Mouse (Mus musculus): ENCODE measurements around the gene Vamp1. TPM values are rescaled to one million over a fixed set of nuclear protein-coding genes. Genes with fewer than 3 reads are reported as not detected.

Gene Vamp1
- polyA plus RNA-seq, 1 experiment from 2014 or later: 28.1 TPM

GRCm38 (mm10) chr6:125233816-125234519 is 18.6 kb downstream of the Vamp1 start:
- 72% methylated on average over 7 of the region's 7 CpGs for WGBS
- ATAC-seq (ENCODE audit: low FRiP score, low read depth): no peak

GRCm38 (mm10) chr6:125234520-125234828 is 19.1 kb downstream of the Vamp1 start:
- Histone ChIP-seq H3K4me2 (no peak overlapping the region), H3K9ac (no peak overlapping the region), H3K4me1 (replicated peaks) (peaks cover 21% of the 10 kb centered on the region), H3K27ac (replicated peaks) (no peak overlapping the region), H3K4me3 (no peak overlapping the region), H3K36me3 (no peaks in the 10 kb centered on the region), H3K9me3 (no peaks in the 10 kb centered on the region), H3K27me3 (no peaks in the 10 kb centered on the region)
- WGBS: 85% methylated on average over 5 of the region's 5 CpGs
- no peak for ATAC-seq (ENCODE audit: low FRiP score, low read depth)

More at GRCm38 (mm10) chr6:125233816-125234519, 18.6 kb downstream of the Vamp1 start:
- Histone ChIP-seq H3K27ac (replicated peaks) (no peak overlapping the region), H3K9me3 (no peaks in the 10 kb centered on the region), H3K4me3 (no peak overlapping the region), H3K36me3 (no peaks in the 10 kb centered on the region), H3K4me1 (replicated peaks) (peaks cover 21% of the 10 kb centered on the region), H3K4me2 (no peak overlapping the region), H3K27me3 (no peaks in the 10 kb centered on the region), H3K9ac (no peak overlapping the region)

GRCm38 (mm10) chr6:125236341-125236740 is 21.0 kb downstream of the Vamp1 start:
- Histone ChIP-seq H3K36me3 (no peaks in the 10 kb centered on the region), H3K4me3 (no peak overlapping the region), H3K4me2 (no peak overlapping the region), H3K4me1 (replicated peaks) (peaks cover 11% of the 10 kb centered on the region), H3K27ac (replicated peaks) (no peak overlapping the region), H3K27me3 (no peaks in the 10 kb centered on the region), H3K9ac (no peak overlapping the region), H3K9me3 (no peaks in the 10 kb centered on the region)
- 47% methylated on average over 6 of the region's 6 CpGs for WGBS
- ATAC-seq (ENCODE audit: low FRiP score, low read depth): no peak

- no peaks in the 10 kb centered on the region for H3K27me3 ChIP-seq
- ATAC-seq (ENCODE audit: low FRiP score, low read depth): no peak
- peaks cover 7% of the 10 kb centered on the region; the same call in 1 of the 2 replicates for H3K4me1 ChIP-seq (replicated peaks)
- no peaks in the 10 kb centered on the region for H3K9me3 ChIP-seq
- no peak within 1 kb of the TSS for H3K4me2 ChIP-seq
- H3K36me3 ChIP-seq: no peaks in the 10 kb centered on the region
- H3K27ac ChIP-seq (replicated peaks): no peak within 1 kb of the TSS
- H3K9ac ChIP-seq: no peak within 1 kb of the TSS
- 19% methylated on average over 6 of the region's 6 CpGs for WGBS
- no peak within 1 kb of the TSS for H3K4me3 ChIP-seq
Observed at GRCm38 (mm10) chr6:125236782-125237181, 21.4 kb downstream of the Vamp1 start, which contains the start of gene Cd27. TSS of gene Cd27 (minus strand) at chr6:125237010.

- WGBS: 84% methylated on average over 4 of the region's 4 CpGs
- no peaks in the 10 kb centered on the region for H3K36me3 ChIP-seq
- H3K4me3 ChIP-seq: no peak overlapping the region
- H3K9ac ChIP-seq: no peak overlapping the region
- no peak for ATAC-seq (ENCODE audit: low FRiP score, low read depth)
- no peaks in the 10 kb centered on the region for H3K27me3 ChIP-seq
- peaks cover under 1% of the 10 kb centered on the region; the same call in 1 of the 2 replicates for H3K4me1 ChIP-seq (replicated peaks)
- H3K9me3 ChIP-seq: no peaks in the 10 kb centered on the region
- no peak overlapping the region for H3K4me2 ChIP-seq
- no peak overlapping the region for H3K27ac ChIP-seq (replicated peaks)
Observed at GRCm38 (mm10) chr6:125237421-125237820, 22.1 kb downstream of the Vamp1 start.

- Histone ChIP-seq H3K4me2 (no peak overlapping the region), H3K27ac (replicated peaks) (no peak overlapping the region), H3K36me3 (no peaks in the 10 kb centered on the region), H3K4me1 (replicated peaks) (no peaks in the 10 kb centered on the region), H3K9me3 (no peaks in the 10 kb centered on the region), H3K9ac (no peak overlapping the region), H3K27me3 (no peaks in the 10 kb centered on the region), H3K4me3 (no peak overlapping the region)
- 81% methylated on average over 6 of the region's 6 CpGs for WGBS
- no peak for ATAC-seq (ENCODE audit: low FRiP score, low read depth)
Observed at GRCm38 (mm10) chr6:125238396-125238795, 23.0 kb downstream of the Vamp1 start.

- H3K4me2 ChIP-seq: no peak overlapping the region
- no peaks in the 10 kb centered on the region for H3K27me3 ChIP-seq
- no peaks in the 10 kb centered on the region for H3K9me3 ChIP-seq
- no peaks in the 10 kb centered on the region for H3K36me3 ChIP-seq
- H3K9ac ChIP-seq: no peak overlapping the region
- ATAC-seq (ENCODE audit: low FRiP score, low read depth): no peak
- H3K4me1 ChIP-seq (replicated peaks): no peaks in the 10 kb centered on the region
- WGBS: 91% methylated on average over 5 of the region's 5 CpGs
- no peak overlapping the region for H3K27ac ChIP-seq (replicated peaks)
- H3K4me3 ChIP-seq: no peak overlapping the region
Observed at GRCm38 (mm10) chr6:125239547-125239946, 24.2 kb downstream of the Vamp1 start.

- Histone ChIP-seq H3K36me3 (no peaks in the 10 kb centered on the region), H3K4me1 (replicated peaks) (no peaks in the 10 kb centered on the region), H3K9ac (no peak overlapping the region), H3K27ac (replicated peaks) (no peak overlapping the region), H3K9me3 (no peaks in the 10 kb centered on the region), H3K4me3 (no peak overlapping the region), H3K4me2 (no peak overlapping the region), H3K27me3 (no peaks in the 10 kb centered on the region)
- no peak for ATAC-seq (ENCODE audit: low FRiP score, low read depth)
- 83% methylated on average over 5 of the region's 5 CpGs for WGBS
Observed at GRCm38 (mm10) chr6:125240617-125241016, 25.3 kb downstream of the Vamp1 start.

GRCm38 (mm10) chr6:125241566-125241965 is 26.2 kb downstream of the Vamp1 start:
- 87% methylated on average over 8 of the region's 8 CpGs for WGBS
- Histone ChIP-seq H3K4me3 (no peak overlapping the region), H3K27me3 (no peaks in the 10 kb centered on the region), H3K4me2 (no peak overlapping the region), H3K27ac (replicated peaks) (no peak overlapping the region), H3K36me3 (no peaks in the 10 kb centered on the region), H3K9me3 (no peaks in the 10 kb centered on the region), H3K4me1 (replicated peaks) (no peaks in the 10 kb centered on the region), H3K9ac (no peak overlapping the region)
- no peak for ATAC-seq (ENCODE audit: low FRiP score, low read depth)

- no peaks in the 10 kb centered on the region for H3K9me3 ChIP-seq
- no peaks in the 10 kb centered on the region for H3K4me1 ChIP-seq (replicated peaks)
- no peaks in the 10 kb centered on the region for H3K27me3 ChIP-seq
- no peak overlapping the region for H3K4me3 ChIP-seq
- no peak for ATAC-seq (ENCODE audit: low FRiP score, low read depth)
- no peak overlapping the region for H3K9ac ChIP-seq
- H3K36me3 ChIP-seq: no peaks in the 10 kb centered on the region
- 41% methylated on average over 1 of the region's 1 CpGs for WGBS
- no peak overlapping the region for H3K4me2 ChIP-seq
- H3K27ac ChIP-seq (replicated peaks): no peak overlapping the region
Observed at GRCm38 (mm10) chr6:125244551-125244950, 29.2 kb downstream of the Vamp1 start.

GRCm38 (mm10) chr6:125252285-125252684 is 36.9 kb downstream of the Vamp1 start:
- H3K27me3 ChIP-seq: no peaks in the 10 kb centered on the region
- WGBS: 91% methylated on average over 3 of the region's 3 CpGs
- H3K9me3 ChIP-seq: no peaks in the 10 kb centered on the region
- no peaks in the 10 kb centered on the region for H3K36me3 ChIP-seq
- ATAC-seq (ENCODE audit: low FRiP score, low read depth): no peak
- H3K4me2 ChIP-seq: no peak overlapping the region
- H3K4me3 ChIP-seq: no peak overlapping the region
- H3K27ac ChIP-seq (replicated peaks): no peak overlapping the region
- H3K4me1 ChIP-seq (replicated peaks): no peaks in the 10 kb centered on the region
- H3K9ac ChIP-seq: no peak overlapping the region

GRCm38 (mm10) chr6:125252711-125253110 is 37.4 kb downstream of the Vamp1 start:
- no peaks in the 10 kb centered on the region for H3K9me3 ChIP-seq
- 93% methylated on average over 8 of the region's 8 CpGs for WGBS

More at GRCm38 (mm10) chr6:125252711-125253110, 37.4 kb downstream of the Vamp1 start:
- ATAC-seq (ENCODE audit: low FRiP score, low read depth): no peak
- no peak overlapping the region for H3K9ac ChIP-seq
- no peaks in the 10 kb centered on the region for H3K4me1 ChIP-seq (replicated peaks)
- H3K4me3 ChIP-seq: no peak overlapping the region
- no peak overlapping the region for H3K27ac ChIP-seq (replicated peaks)
- H3K27me3 ChIP-seq: no peaks in the 10 kb centered on the region
- H3K36me3 ChIP-seq: no peaks in the 10 kb centered on the region
- H3K4me2 ChIP-seq: no peak overlapping the region
